Mouse (Mus musculus) testis, adult 2 months (tissue): ENCODE measurements around the gene Tcaf1.

Source experiments
- CTCF ChIP-seq: fragments of 200-500 bp; IDR thresholded peaks from 2 replicates; pipeline ENCODE4 v1.5.1; 2012; ENCODE audit warnings: low read depth, mild to moderate bottlenecking, inconsistent platforms, low read length, moderate library complexity; ENCODE audit not compliant: control insufficient read depth, insufficient read depth, insufficient replicate concordance
- POLR2A ChIP-seq: fragments of 200-500 bp; IDR thresholded peaks from 2 replicates; pipeline ENCODE4 v1.6.1; 2012; ENCODE audit warnings: low read depth, mild to moderate bottlenecking, inconsistent platforms, low read length, moderate library complexity; ENCODE audit not compliant: control insufficient read depth

GRCm38 (mm10) chr6:42671767-42672166, 38.1 kb downstream of the Tcaf1 start:
- TF ChIP-seq CTCF (no peak), POLR2A (no peak)
